Mouse (Mus musculus) forebrain, embryonic 11.5 days (tissue): ENCODE measurements around the gene Irf2. TPM values are rescaled to one million over a fixed set of nuclear protein-coding genes. Genes with fewer than 3 reads are reported as not detected.

Experiments used
- ATAC-seq: fragments of 200-750 bp; cut with Nextera tagmentation; replicated peaks from 2 replicates; pipeline ENCODE4 v1.8.0; 2017; ENCODE audit warnings: moderate TSS enrichment; ENCODE audit not compliant: low FRiP score
- DNase-seq: peaks from one replicate; pipeline ENCODE4 v3.0.0-alpha.2; 2017; ENCODE audit warnings: low spot score
- H3K27ac ChIP-seq: fragments of 300-500 bp; sonication (generic); 2 replicates; pipeline ENCODE4 v1.5.1; 2014; ENCODE audit warnings: low read depth, low read length
- H3K27me3 ChIP-seq: fragments of 300-500 bp; sonication (generic); 2 replicates; pipeline ENCODE4 v1.6.1; 2014; ENCODE audit warnings: mild to moderate bottlenecking, low read length, mixed read lengths; ENCODE audit not compliant: control insufficient read depth, insufficient read depth
- H3K36me3 ChIP-seq: fragments of 300-500 bp; sonication (generic); 2 replicates; pipeline ENCODE4 v1.6.1; 2014; ENCODE audit warnings: mild to moderate bottlenecking, low read length, moderate library complexity, mixed read lengths; ENCODE audit not compliant: control insufficient read depth, insufficient read depth
- H3K4me1 ChIP-seq: fragments of 300-500 bp; sonication (generic); replicated peaks from 2 replicates; pipeline ENCODE4 v1.6.1; 2014; ENCODE audit warnings: low read length, mixed read lengths; ENCODE audit not compliant: control insufficient read depth, insufficient read depth
- H3K4me2 ChIP-seq: fragments of 300-500 bp; sonication (generic); 2 replicates; pipeline ENCODE4 v1.6.1; 2014; ENCODE audit warnings: low read depth, mild to moderate bottlenecking, low read length, moderate library complexity, mixed read lengths; ENCODE audit not compliant: severe bottlenecking
- H3K4me3 ChIP-seq: fragments of 300-500 bp; sonication (generic); 2 replicates; pipeline ENCODE4 v1.5.1; 2014; ENCODE audit warnings: low read depth, low read length
- H3K9ac ChIP-seq: fragments of 300-500 bp; sonication (generic); 2 replicates; pipeline ENCODE4 v1.6.1; 2014; ENCODE audit warnings: low read length
- H3K9me3 ChIP-seq: fragments of 300-500 bp; sonication (generic); 2 replicates; pipeline ENCODE4 v1.6.1; 2016; ENCODE audit warnings: low read length, mixed read lengths; ENCODE audit not compliant: control insufficient read depth
- WGBS: fragments of 180-500 bp; shearing (Covaris S2); extraction: QIAGEN DNeasy Blood & Tissue Kit; methylation state at CpG from one replicate; pipeline ENCODE4 v1.1.7; 2014; 5-methylcytosine and 5-hydroxymethylcytosine counted together
- polyA plus RNA-seq: library from polyadenylated mRNA; unstranded; fragments of >200 nt; fragmentation: Nextera tagmentation; extraction: Ambion mirVana; gene quantifications from 2 replicates; pipeline ENCODE4 v1.2.1, GENCODE M21; 2014

Irf2 gene
- polyA plus RNA-seq, 1 experiment from 2014 or later, result 12.8 TPM

- ATAC-seq (no peak), DNase-seq (peak; percentile 31)
- Histone ChIP-seq H3K27me3 (no peaks in the 10 kb centered on the region), H3K36me3 (no peaks in the 10 kb centered on the region), H3K4me2 (peak overlapping the region; percentile 73), H3K9me3 (no peaks in the 10 kb centered on the region), H3K4me3 (peak overlapping the region; percentile 86; the same call in 1 of the 2 replicates), H3K9ac (peak overlapping the region; percentile 97), H3K4me1 (peaks cover 2% of the 10 kb centered on the region; the same call in 1 of the 2 replicates), H3K27ac (no peak overlapping the region)
- 71% methylated on average over 8 of the region's 8 CpGs for WGBS
Measured at GRCm38 (mm10) chr8:46741991-46742690, 2.6 kb downstream of the Irf2 start.

- no peaks in the 10 kb centered on the region for H3K9me3 ChIP-seq
- 89% methylated on average over 5 of the region's 5 CpGs for WGBS
- no peaks in the 10 kb centered on the region for H3K27me3 ChIP-seq
- H3K4me3 ChIP-seq, result no peak overlapping the region
- H3K27ac ChIP-seq, result no peak overlapping the region
- ATAC-seq (no peak), DNase-seq (peak; percentile 19)
- H3K9ac ChIP-seq, result no peak overlapping the region
- no peaks in the 10 kb centered on the region for H3K36me3 ChIP-seq
- no peak overlapping the region for H3K4me2 ChIP-seq
- peaks cover 2% of the 10 kb centered on the region; the same call in 1 of the 2 replicates for H3K4me1 ChIP-seq
Measured at GRCm38 (mm10) chr8:46742691-46743082, 3.2 kb downstream of the Irf2 start.

GRCm38 (mm10) chr8:46745464-46745863 lies 5.9 kb downstream of the Irf2 start:
- H3K9ac ChIP-seq, result no peak overlapping the region
- WGBS, result 91% methylated on average over 1 of the region's 1 CpGs
- no peaks in the 10 kb centered on the region for H3K27me3 ChIP-seq
- H3K9me3 ChIP-seq, result no peaks in the 10 kb centered on the region
- H3K4me3 ChIP-seq, result no peak overlapping the region
- no peak overlapping the region for H3K27ac ChIP-seq
- H3K4me1 ChIP-seq, result peaks cover 2% of the 10 kb centered on the region; the same call in 1 of the 2 replicates
- no peak for ATAC-seq
- H3K36me3 ChIP-seq, result no peaks in the 10 kb centered on the region
- H3K4me2 ChIP-seq, result no peak overlapping the region
- peak; percentile 8 for DNase-seq

- WGBS, result 59% methylated on average over 4 of the region's 4 CpGs
- no peak for ATAC-seq
- no peak for DNase-seq
- Histone ChIP-seq H3K27ac (no peak overlapping the region), H3K4me2 (no peak overlapping the region), H3K9ac (no peak overlapping the region), H3K9me3 (no peaks in the 10 kb centered on the region), H3K4me1 (no peaks in the 10 kb centered on the region), H3K4me3 (no peak overlapping the region), H3K36me3 (no peaks in the 10 kb centered on the region), H3K27me3 (no peaks in the 10 kb centered on the region)
Measured at GRCm38 (mm10) chr8:46747311-46747980, 7.9 kb downstream of the Irf2 start.

- H3K4me1 ChIP-seq, result no peaks in the 10 kb centered on the region
- ATAC-seq, result no peak
- WGBS, result 50% methylated on average over 5 of the region's 5 CpGs
Measured at GRCm38 (mm10) chr8:46750000-46750399, 10.5 kb downstream of the Irf2 start.

GRCm38 (mm10) chr8:46750566-46750965 lies 11.0 kb downstream of the Irf2 start:
- no peak overlapping the region for H3K27ac ChIP-seq
- WGBS, result 78% methylated on average over 8 of the region's 8 CpGs
- H3K36me3 ChIP-seq, result no peaks in the 10 kb centered on the region

More at GRCm38 (mm10) chr8:46750000-46750399, 10.5 kb downstream of the Irf2 start:
- peak; percentile 47 for DNase-seq
- Histone ChIP-seq H3K9me3 (no peaks in the 10 kb centered on the region), H3K4me3 (no peak overlapping the region), H3K27ac (no peak overlapping the region), H3K9ac (no peak overlapping the region), H3K4me2 (no peak overlapping the region), H3K36me3 (no peaks in the 10 kb centered on the region), H3K27me3 (no peaks in the 10 kb centered on the region)

GRCm38 (mm10) chr8:46751151-46751550 lies 11.6 kb downstream of the Irf2 start:
- no peaks in the 10 kb centered on the region for H3K4me1 ChIP-seq
- H3K27ac ChIP-seq, result no peak overlapping the region; the same call in 1 of the 2 replicates
- DNase-seq, result no peak
- 78% methylated on average over 4 of the region's 4 CpGs for WGBS
- no peaks in the 10 kb centered on the region for H3K27me3 ChIP-seq
- no peak overlapping the region for H3K4me2 ChIP-seq
- no peaks in the 10 kb centered on the region for H3K9me3 ChIP-seq
- no peaks in the 10 kb centered on the region for H3K36me3 ChIP-seq
- H3K9ac ChIP-seq, result no peak overlapping the region
- ATAC-seq, result no peak
- no peak overlapping the region for H3K4me3 ChIP-seq

More at GRCm38 (mm10) chr8:46750566-46750965, 11.0 kb downstream of the Irf2 start:
- no peak overlapping the region for H3K4me2 ChIP-seq
- no peak overlapping the region for H3K9ac ChIP-seq
- H3K4me3 ChIP-seq, result no peak overlapping the region
- no peaks in the 10 kb centered on the region for H3K9me3 ChIP-seq
- H3K4me1 ChIP-seq, result no peaks in the 10 kb centered on the region
- peak; percentile 5 for DNase-seq
- ATAC-seq, result no peak
- H3K27me3 ChIP-seq, result no peaks in the 10 kb centered on the region

GRCm38 (mm10) chr8:46752986-46753385 lies 13.5 kb downstream of the Irf2 start:
- no peaks in the 10 kb centered on the region for H3K4me1 ChIP-seq
- H3K9me3 ChIP-seq, result no peaks in the 10 kb centered on the region
- DNase-seq (no peak), ATAC-seq (no peak)
- no peak overlapping the region for H3K9ac ChIP-seq
- H3K27me3 ChIP-seq, result no peaks in the 10 kb centered on the region
- no peak overlapping the region for H3K27ac ChIP-seq
- 85% methylated on average over 12 of the region's 12 CpGs for WGBS
- H3K4me3 ChIP-seq, result no peak overlapping the region
- H3K36me3 ChIP-seq, result no peaks in the 10 kb centered on the region
- no peak overlapping the region for H3K4me2 ChIP-seq
